Mouse (Mus musculus) lung, embryonic 16.5 days (tissue): ENCODE data around the gene Mtmr14. TPM values are rescaled to one million over a fixed set of nuclear protein-coding genes. Genes with fewer than 3 reads are reported as not detected.

Experiments
- ATAC-seq: fragments of 200-750 bp; cut with Nextera tagmentation; 2 replicates; pipeline ENCODE4 v1.8.0; 2017; ENCODE audit warnings: low read depth, mild to moderate bottlenecking, moderate library complexity
- H3K27ac ChIP-seq: fragments of 300-500 bp; sonication (generic); 2 replicates; pipeline ENCODE4 v1.5.1; 2014; ENCODE audit warnings: mild to moderate bottlenecking, control low read depth, low read length
- H3K27me3 ChIP-seq: fragments of 300-500 bp; sonication (generic); 2 replicates; pipeline ENCODE4 v1.6.1; 2014; ENCODE audit warnings: low read depth, low read length, mixed read lengths; ENCODE audit not compliant: control insufficient read depth, insufficient read depth
- H3K36me3 ChIP-seq: fragments of 300-500 bp; sonication (generic); 2 replicates; pipeline ENCODE4 v1.6.1; 2014; ENCODE audit warnings: low read length; ENCODE audit not compliant: control insufficient read depth, insufficient read depth
- H3K4me1 ChIP-seq: fragments of 300-500 bp; sonication (generic); replicated peaks from 2 replicates; pipeline ENCODE4 v1.6.1; 2014; ENCODE audit warnings: low read length, mixed read lengths; ENCODE audit not compliant: control insufficient read depth, insufficient read depth
- H3K4me2 ChIP-seq: fragments of 300-500 bp; sonication (generic); 2 replicates; pipeline ENCODE4 v1.6.1; 2014; ENCODE audit warnings: low read depth, low read length, control low read depth
- H3K4me3 ChIP-seq: fragments of 300-500 bp; sonication (generic); 2 replicates; pipeline ENCODE4 v1.5.1; 2014; ENCODE audit warnings: mild to moderate bottlenecking, low read length, control low read depth
- H3K9ac ChIP-seq: fragments of 300-500 bp; sonication (generic); 2 replicates; pipeline ENCODE4 v1.6.1; 2014; ENCODE audit warnings: low read length, control low read depth
- H3K9me3 ChIP-seq: fragments of 300-500 bp; sonication (generic); 2 replicates; pipeline ENCODE4 v1.6.1; 2016; ENCODE audit warnings: low read length; ENCODE audit not compliant: control insufficient read depth
- whole genome bisulfite sequencing: fragments of 180-500 bp; shearing (Covaris S2); extraction: QIAGEN DNeasy Blood & Tissue Kit; methylation state at CpG from one replicate; pipeline ENCODE4 v1.1.7; 2014; 5-methylcytosine and 5-hydroxymethylcytosine counted together
- polyA plus RNA-seq: library from polyadenylated mRNA; unstranded; fragments of >200 nt; fragmentation: Nextera tagmentation; extraction: Ambion mirVana; gene quantifications from 2 replicates; pipeline ENCODE4 v1.2.1, GENCODE M21; 2015

Mtmr14 gene
- polyA plus RNA-seq = 35.4 and 36.5 TPM in 2 replicates

GRCm38 (mm10) chr6:113237542-113238270, at the start of gene Mtmr14:
Gene Mtmr14 (plus strand): TSS chr6:113237843.
- under 1% methylated on average over 50 of the region's 55 CpGs for WGBS
- Histone ChIP-seq H3K9me3 (no peaks in the 10 kb centered on the region), H3K27me3 (no peaks in the 10 kb centered on the region), H3K27ac (peak within 1 kb of the TSS; percentile 48), H3K4me1 (peaks cover 12% of the 10 kb centered on the region), H3K9ac (peak within 1 kb of the TSS; percentile 94), H3K4me3 (peak within 1 kb of the TSS; percentile 98), H3K36me3 (peaks cover 4% of the 10 kb centered on the region; the same call in 1 of the 2 replicates), H3K4me2 (peak within 1 kb of the TSS; percentile 88)
- peak; percentile 100 for ATAC-seq

GRCm38 (mm10) chr6:113193765-113194460, 43.7 kb upstream of the Mtmr14 start:
- no peak overlapping the region for H3K4me3 ChIP-seq
- H3K36me3 ChIP-seq = no peaks in the 10 kb centered on the region
- peaks cover 3% of the 10 kb centered on the region; the same call in 1 of the 2 replicates for H3K4me1 ChIP-seq
- H3K27ac ChIP-seq = no peak overlapping the region
- ATAC-seq = no peak
- H3K9me3 ChIP-seq = no peaks in the 10 kb centered on the region
- H3K4me2 ChIP-seq = peak overlapping the region; percentile 69
- WGBS = 3% methylated on average over 46 of the region's 46 CpGs
- peaks cover 28% of the 10 kb centered on the region for H3K27me3 ChIP-seq
- H3K9ac ChIP-seq = no peak overlapping the region

- Histone ChIP-seq H3K9ac (no peak overlapping the region), H3K4me2 (peak overlapping the region; percentile 69), H3K36me3 (no peaks in the 10 kb centered on the region), H3K4me1 (peaks cover 3% of the 10 kb centered on the region; the same call in 1 of the 2 replicates), H3K27ac (no peak overlapping the region), H3K9me3 (no peaks in the 10 kb centered on the region), H3K4me3 (peak overlapping the region; percentile 53), H3K27me3 (peaks cover 28% of the 10 kb centered on the region)
- 4% methylated on average over 5 of the region's 5 CpGs for WGBS
- 0 out of 2 replicates have a peak, but pooled peaks have one; percentile 12 for ATAC-seq
Observed at GRCm38 (mm10) chr6:113194517-113194840, 43.2 kb upstream of the Mtmr14 start.

- Histone ChIP-seq H3K36me3 (no peaks in the 10 kb centered on the region), H3K4me3 (peak within 1 kb of the TSS; percentile 53), H3K27ac (no peak within 1 kb of the TSS), H3K27me3 (peaks cover 28% of the 10 kb centered on the region), H3K9ac (peak within 1 kb of the TSS; percentile 47; the same call in 1 of the 2 replicates), H3K4me2 (peak within 1 kb of the TSS; percentile 69), H3K4me1 (peaks cover 3% of the 10 kb centered on the region; the same call in 1 of the 2 replicates), H3K9me3 (no peaks in the 10 kb centered on the region)
- peak; percentile 38; the same call in 1 of the 2 replicates for ATAC-seq
- 1% methylated on average over 28 of the region's 66 CpGs for WGBS
Observed at GRCm38 (mm10) chr6:113194841-113195595, 42.6 kb upstream of the Mtmr14 start, which contains the start of gene Lhfpl4. Gene Lhfpl4 (minus strand): TSS chr6:113195384.

- H3K27ac ChIP-seq = no peak overlapping the region
- H3K9me3 ChIP-seq = no peaks in the 10 kb centered on the region
- peak overlapping the region; percentile 53 for H3K4me3 ChIP-seq
- peak overlapping the region; percentile 69 for H3K4me2 ChIP-seq
- peaks cover 28% of the 10 kb centered on the region for H3K27me3 ChIP-seq
- no peak overlapping the region for H3K9ac ChIP-seq
- ATAC-seq = no peak
- H3K4me1 ChIP-seq = peaks cover 3% of the 10 kb centered on the region; the same call in 1 of the 2 replicates
- no peaks in the 10 kb centered on the region for H3K36me3 ChIP-seq
- 13% methylated on average over 9 of the region's 9 CpGs for WGBS
Observed at GRCm38 (mm10) chr6:113195596-113195992, 42.0 kb upstream of the Mtmr14 start.

- H3K27ac ChIP-seq = no peak overlapping the region
- H3K4me1 ChIP-seq = no peaks in the 10 kb centered on the region
- no peak for ATAC-seq
- H3K4me3 ChIP-seq = no peak overlapping the region
- H3K4me2 ChIP-seq = no peak overlapping the region
- no peak overlapping the region for H3K9ac ChIP-seq
- no peaks in the 10 kb centered on the region for H3K27me3 ChIP-seq
- WGBS = 61% methylated on average over 2 of the region's 2 CpGs
- no peaks in the 10 kb centered on the region for H3K36me3 ChIP-seq
- no peaks in the 10 kb centered on the region for H3K9me3 ChIP-seq
Observed at GRCm38 (mm10) chr6:113216280-113216679, 21.4 kb upstream of the Mtmr14 start.

GRCm38 (mm10) chr6:113225798-113226197, 11.8 kb upstream of the Mtmr14 start:
- no peaks in the 10 kb centered on the region for H3K27me3 ChIP-seq
- no peak overlapping the region for H3K4me3 ChIP-seq
- no peaks in the 10 kb centered on the region for H3K4me1 ChIP-seq
- no peak overlapping the region for H3K4me2 ChIP-seq
- no peaks in the 10 kb centered on the region for H3K36me3 ChIP-seq
- WGBS = 76% methylated on average over 4 of the region's 4 CpGs
- no peaks in the 10 kb centered on the region for H3K9me3 ChIP-seq
- H3K27ac ChIP-seq = no peak overlapping the region
- ATAC-seq = no peak
- H3K9ac ChIP-seq = no peak overlapping the region

GRCm38 (mm10) chr6:113226705-113227104, 10.9 kb upstream of the Mtmr14 start:
- Histone ChIP-seq H3K4me2 (no peak overlapping the region), H3K9me3 (no peaks in the 10 kb centered on the region), H3K36me3 (no peaks in the 10 kb centered on the region), H3K9ac (no peak overlapping the region), H3K27ac (no peak overlapping the region), H3K27me3 (no peaks in the 10 kb centered on the region), H3K4me1 (no peaks in the 10 kb centered on the region), H3K4me3 (no peak overlapping the region)
- ATAC-seq = no peak

- no peak for ATAC-seq
- 71% methylated on average over 5 of the region's 5 CpGs for WGBS
- no peaks in the 10 kb centered on the region for H3K27me3 ChIP-seq
- H3K4me3 ChIP-seq = no peak overlapping the region
- H3K4me1 ChIP-seq = peaks cover 12% of the 10 kb centered on the region
- H3K4me2 ChIP-seq = no peak overlapping the region
- no peak overlapping the region for H3K27ac ChIP-seq
- no peaks in the 10 kb centered on the region for H3K9me3 ChIP-seq
- H3K9ac ChIP-seq = no peak overlapping the region
- no peaks in the 10 kb centered on the region for H3K36me3 ChIP-seq
Observed at GRCm38 (mm10) chr6:113235141-113235540, 2.5 kb upstream of the Mtmr14 start.
